Mouse (Mus musculus): Measurements from ENCODE around the gene Il1b. TPM values are rescaled to one million over a fixed set of nuclear protein-coding genes. Genes with fewer than 3 reads are reported as not detected.

Gene Il1b
- total and polyA plus RNA-seq, 3 experiments: 0.12 to 0.26 TPM; not detected in 1

DNA sequence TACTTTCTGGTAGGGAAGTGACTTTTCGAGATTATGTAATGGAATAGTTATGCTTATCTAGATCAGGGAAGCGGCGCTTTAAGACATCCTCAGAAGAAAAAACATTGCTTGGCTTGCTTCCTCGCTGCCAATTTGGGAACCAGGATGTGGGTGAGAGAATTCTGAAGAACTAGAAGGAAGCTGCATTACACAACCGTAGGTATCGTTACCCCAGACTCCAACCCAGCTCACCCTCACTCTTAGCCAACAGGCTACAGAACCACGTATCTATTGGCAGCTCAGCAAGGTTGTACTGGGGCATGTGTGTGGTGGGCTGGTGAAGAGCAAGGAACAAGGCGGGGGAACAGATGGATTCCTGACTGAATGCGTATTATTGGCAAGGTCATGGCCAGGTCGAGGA is 10.7 kb downstream of the Il1b start:
- peaks cover 2 to 7% of the 10 kb centered on the region in 2 experiments; a peak in 2 of 4 replicates for H3K27me3 ChIP-seq (ENCODE audit: control insufficient read depth in 1 of 2, insufficient read depth in 2 of 2, low read length in 2 of 2)
- no peak overlapping the region for H3K27ac ChIP-seq (ENCODE audit: control insufficient read depth, low read depth, low read length)
- no peak overlapping the region for H3K4me3 ChIP-seq (ENCODE audit: control insufficient read depth in 1 of 2, insufficient read depth in 1 of 2, low read depth in 2 of 2, low read length in 2 of 2)
- no peaks in the 10 kb centered on the region for H3K36me3 ChIP-seq (ENCODE audit: control insufficient read depth in 1 of 2, insufficient read depth in 2 of 2, low read length in 2 of 2)
- no peaks in the 10 kb centered on the region for H3K79me2 ChIP-seq (ENCODE audit: control insufficient read depth, insufficient read depth, low read length, poor library complexity)
- TF ChIP-seq POLR2AphosphoS5 (IDR thresholded peaks at IDR 0.05; ENCODE audit: borderline replicate concordance, low read depth, low read length) (no peak), ZNF384 (IDR thresholded peaks at IDR 0.05; ENCODE audit: low read depth, low read length) (no peak), UBTF (IDR thresholded peaks at IDR 0.05; ENCODE audit: borderline replicate concordance, insufficient read depth, low read depth, low read length) (no peak), POLR2AphosphoS2 (IDR thresholded peaks at IDR 0.05; ENCODE audit: low read length) (no peak), USF1 (IDR thresholded peaks at IDR 0.05; ENCODE audit: low read depth, low read length) (no peak), HCFC1 (IDR thresholded peaks at IDR 0.05; ENCODE audit: low read depth, low read length) (no peak), SMC3 (IDR thresholded peaks at IDR 0.05; ENCODE audit: low read depth, low read length) (no peak), MAZ (IDR thresholded peaks at IDR 0.05; ENCODE audit: low read depth, low read length) (no peak), GABPA (IDR thresholded peaks at IDR 0.05; ENCODE audit: low read depth, low read length) (no peak), MYB (IDR thresholded peaks at IDR 0.05; ENCODE audit: low read depth, low read length) (no peak), CHD2 (IDR thresholded peaks at IDR 0.05; ENCODE audit: low read length) (no peak)
- H3K9me3 ChIP-seq (replicated peaks; ENCODE audit: insufficient read depth, low read length): no peaks in the 10 kb centered on the region
- DNase-seq (ENCODE audit: low read depth, low spot score): no peak
- H3K9ac ChIP-seq (ENCODE audit: control insufficient read depth, low read depth, low read length, poor library complexity, severe bottlenecking): no peak overlapping the region
- H3K4me1 ChIP-seq (ENCODE audit: control insufficient read depth in 1 of 2, insufficient read depth in 2 of 2, low read length in 2 of 2): no peaks in the 10 kb centered on the region

DNA sequence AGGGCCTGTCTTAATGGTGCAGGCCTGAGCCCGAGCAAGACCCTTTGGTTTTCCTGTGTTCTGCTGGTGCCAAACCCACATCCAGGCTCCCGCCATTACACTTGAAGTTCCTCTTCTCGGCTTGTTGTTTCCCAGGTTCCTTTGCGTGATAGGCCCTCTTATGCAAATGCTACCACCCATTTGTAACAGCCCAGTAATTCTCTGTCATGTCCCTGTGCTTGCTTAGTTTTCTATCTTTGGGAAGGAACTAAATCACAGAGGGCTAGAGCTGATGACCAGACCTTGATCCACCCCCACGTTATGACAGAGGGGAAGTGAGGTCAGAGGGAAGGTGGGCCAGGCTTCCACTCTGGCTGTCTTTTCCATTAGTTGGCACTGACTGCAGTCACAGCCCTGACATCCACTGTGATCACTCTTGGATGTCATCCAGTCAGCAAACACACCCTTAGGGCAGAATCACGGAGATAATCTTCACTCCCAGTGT is 32.8 kb downstream of the Il1b start:
- peak; percentile 64 for DNase-seq (ENCODE audit: low read depth, low spot score)
- H3K9me3 ChIP-seq (replicated peaks; ENCODE audit: insufficient read depth, low read length): no peaks in the 10 kb centered on the region
- no peak overlapping the region for H3K4me3 ChIP-seq (ENCODE audit: control insufficient read depth in 1 of 2, insufficient read depth in 1 of 2, low read depth in 2 of 2, low read length in 2 of 2)
- 0 out of 2 replicates have a peak overlapping the region, but pooled peaks have one; percentile 11 for H3K27ac ChIP-seq (ENCODE audit: control insufficient read depth, low read depth, low read length)
- H3K4me1 ChIP-seq (ENCODE audit: control insufficient read depth in 1 of 2, insufficient read depth in 2 of 2, low read length in 2 of 2): no peaks in the 10 kb centered on the region
- no peaks in the 10 kb centered on the region; a peak in 1 of 4 replicates for H3K27me3 ChIP-seq (ENCODE audit: control insufficient read depth in 1 of 2, insufficient read depth in 2 of 2, low read length in 2 of 2)
- H3K79me2 ChIP-seq (ENCODE audit: control insufficient read depth, insufficient read depth, low read length, poor library complexity): no peaks in the 10 kb centered on the region
- H3K36me3 ChIP-seq (ENCODE audit: control insufficient read depth in 1 of 2, insufficient read depth in 2 of 2, low read length in 2 of 2): no peaks in the 10 kb centered on the region; a peak in 1 of 4 replicates
- TF ChIP-seq POLR2AphosphoS2 (IDR thresholded peaks at IDR 0.05; ENCODE audit: low read length) (no peak), USF1 (IDR thresholded peaks at IDR 0.05; ENCODE audit: low read depth, low read length) (no peak), ZC3H11A (IDR thresholded peaks at IDR 0.05; ENCODE audit: low read depth, low read length) (no peak), EP300 (IDR thresholded peaks at IDR 0.05; ENCODE audit: low read depth in 1 of 2, low read length in 2 of 2) (no peak), TBP (IDR thresholded peaks at IDR 0.05; ENCODE audit: low read depth, low read length) (0 out of 2 replicates have a peak, but pooled peaks have one; percentile 25), MEF2A (IDR thresholded peaks at IDR 0.05; ENCODE audit: extremely low read depth, insufficient replicate concordance, low read depth, low read length, poor library complexity, severe bottlenecking) (no peak)
- H3K9ac ChIP-seq (ENCODE audit: control insufficient read depth, low read depth, low read length, poor library complexity, severe bottlenecking): no peak overlapping the region

Data from MEL (cell line).